Comparison of ENCODE assay signal across 27 mouse cellular contexts in the genomic region with DNA sequence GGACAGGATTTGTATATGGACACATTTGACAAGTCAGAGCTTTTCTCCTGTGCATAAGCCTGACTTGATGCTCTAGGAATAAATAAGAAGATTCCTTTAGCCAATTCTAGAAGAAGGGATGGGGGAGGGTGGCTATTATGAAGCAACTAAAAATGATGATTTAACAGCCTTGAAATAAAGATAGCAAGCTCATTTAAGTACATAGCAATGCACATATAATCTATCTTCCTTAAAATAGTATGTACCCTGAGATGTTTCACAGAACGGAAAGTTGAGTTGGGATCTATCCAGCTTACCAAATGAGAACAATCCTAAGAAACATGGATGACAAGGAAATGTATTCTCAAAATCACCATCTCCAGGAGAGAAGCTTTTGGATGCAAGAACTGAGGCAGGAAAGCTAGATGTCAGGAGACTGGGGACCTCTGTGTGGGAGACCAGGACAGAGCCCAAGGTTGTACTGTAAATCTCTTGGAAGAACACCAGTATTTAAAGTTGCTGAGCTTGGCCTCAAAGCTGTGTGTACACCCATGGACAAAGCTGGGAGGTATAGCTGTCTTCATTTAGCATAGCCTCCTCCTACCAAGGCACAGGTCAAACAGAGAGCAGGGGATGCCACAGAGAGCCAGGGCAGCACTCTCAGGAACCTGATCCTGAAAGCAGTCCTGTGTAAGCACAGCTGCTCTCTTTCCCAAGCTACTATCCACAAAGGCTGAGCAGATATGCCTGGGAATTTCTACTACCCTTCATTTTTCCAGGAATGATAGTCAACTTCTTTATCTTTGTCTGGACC.
DNase-seq lines count a peak whose midpoint lies in the region; ATAC-seq lines count a peak whose summit lies in the region.
"Had no signal": no experiment of that assay in that cellular context is flagged by ENCODE, and none has a peak within 500 bp of the region (broad histone marks: within the 10 kb centered on the region; RNA-seq: fewer than 3 reads in every experiment).

No protein-coding gene starts in this region.

- H3K4me1 ChIP-seq in kidney, embryonic 14.5 days (ENCODE audit: control insufficient read depth, insufficient read depth, low read length): 0 out of 2 replicates have a peak, but pooled peaks cover 3% of the 10 kb centered on the region
- H3K4me1 ChIP-seq in limb, embryonic 13.5 days: 0 out of 2 replicates have a peak, but pooled peaks cover 17% of the 10 kb centered on the region
- H3K4me1 ChIP-seq in limb, embryonic 10.5 days: peaks cover 16% of the 10 kb centered on the region
- H3K4me1 ChIP-seq in stomach, embryonic 16.5 days (ENCODE audit: control insufficient read depth, insufficient read depth, low read length): peaks cover 5% of the 10 kb centered on the region; the same call in 1 of the 2 replicates
- H3K4me1 ChIP-seq: liver, embryonic 13.5 days; megakaryocyte, embryonic 14.5 days; midbrain, embryonic 12.5 days had no signal

- H3K9ac ChIP-seq in kidney, embryonic 14.5 days (ENCODE audit: low read depth, low read length): no peak overlapping the region
- no peak overlapping the region for H3K9ac ChIP-seq in limb, embryonic 13.5 days
- H3K9ac ChIP-seq in stomach, embryonic 16.5 days (ENCODE audit: low read length): no peak overlapping the region
- H3K9ac ChIP-seq: limb, embryonic 15.5 days; liver, embryonic 13.5 days; midbrain, embryonic 12.5 days had no signal

- H3K4me2 ChIP-seq in kidney, embryonic 14.5 days (replicated peaks; ENCODE audit: low read depth, low read length): no peak overlapping the region
- no peak overlapping the region for H3K4me2 ChIP-seq in limb, embryonic 13.5 days (replicated peaks)
- no peak overlapping the region for H3K4me2 ChIP-seq in stomach, embryonic 16.5 days (ENCODE audit: low read depth, low read length)
- H3K4me2 ChIP-seq: limb, embryonic 15.5 days; liver, embryonic 13.5 days; midbrain, embryonic 12.5 days had no signal

- no peaks in the 10 kb centered on the region for H3K36me3 ChIP-seq in kidney, embryonic 14.5 days (ENCODE audit: control insufficient read depth, insufficient read depth, low read length)
- H3K36me3 ChIP-seq in limb, embryonic 13.5 days: no peaks in the 10 kb centered on the region
- no peaks in the 10 kb centered on the region for H3K36me3 ChIP-seq in limb, embryonic 10.5 days
- H3K36me3 ChIP-seq in stomach, embryonic 16.5 days (ENCODE audit: control insufficient read depth, insufficient read depth, low read length): no peaks in the 10 kb centered on the region
- H3K36me3 ChIP-seq: limb, embryonic 15.5 days; liver, embryonic 13.5 days; midbrain, embryonic 12.5 days had no signal

- 83% methylated on average over 1 of the region's 1 CpGs for whole genome bisulfite sequencing in kidney, embryonic 14.5 days
- 92% methylated on average over 1 of the region's 1 CpGs for WGBS in limb, embryonic 13.5 days
- 98% methylated on average over 1 of the region's 1 CpGs for WGBS in limb, embryonic 10.5 days
- 81% methylated on average over 1 of the region's 1 CpGs for WGBS in stomach, embryonic 16.5 days

- no peak overlapping the region for H3K4me3 ChIP-seq in kidney, embryonic 14.5 days (ENCODE audit: low read length)
- no peak overlapping the region for H3K4me3 ChIP-seq in limb, embryonic 13.5 days
- H3K4me3 ChIP-seq in limb, embryonic 10.5 days: no peak overlapping the region
- H3K4me3 ChIP-seq in stomach, embryonic 16.5 days (replicated peaks; ENCODE audit: low read length): no peak overlapping the region
- H3K4me3 ChIP-seq: left cerebral cortex, adult 2 months; limb, embryonic 15.5 days; liver, embryonic 13.5 days; megakaryocyte, embryonic 14.5 days; midbrain, embryonic 12.5 days had no signal

- no peak overlapping the region for H3K27ac ChIP-seq in kidney, embryonic 14.5 days (ENCODE audit: low read depth, low read length)
- H3K27ac ChIP-seq in limb, embryonic 13.5 days: no peak overlapping the region
- no peak overlapping the region for H3K27ac ChIP-seq in limb, embryonic 10.5 days
- no peak overlapping the region; the same call in 1 of the 2 replicates for H3K27ac ChIP-seq in stomach, embryonic 16.5 days (ENCODE audit: low read length)
- H3K27ac ChIP-seq: left cerebral cortex, adult 2 months; limb, embryonic 15.5 days; liver, embryonic 13.5 days; midbrain, embryonic 12.5 days had no signal

- no peaks in the 10 kb centered on the region for H3K27me3 ChIP-seq in kidney, embryonic 14.5 days (ENCODE audit: control insufficient read depth, insufficient read depth, low read length)
- H3K27me3 ChIP-seq in limb, embryonic 13.5 days: no peaks in the 10 kb centered on the region
- no peaks in the 10 kb centered on the region for H3K27me3 ChIP-seq in limb, embryonic 10.5 days (ENCODE audit: low read depth, poor library complexity, severe bottlenecking)
- no peaks in the 10 kb centered on the region for H3K27me3 ChIP-seq in stomach, embryonic 16.5 days (ENCODE audit: control insufficient read depth, insufficient read depth, low read length)
- H3K27me3 ChIP-seq: limb, embryonic 15.5 days; liver, embryonic 13.5 days; megakaryocyte, embryonic 14.5 days; Patski had no signal

- ATAC-seq in kidney, embryonic 14.5 days (ENCODE audit: low FRiP score, low TSS enrichment): peak; percentile 69
- ATAC-seq in limb, embryonic 13.5 days (ENCODE audit: low FRiP score, low read depth): 0 out of 2 replicates have a peak, but pooled peaks have one; percentile 48
- ATAC-seq in stomach, embryonic 16.5 days (ENCODE audit: insufficient read depth, low FRiP score): peak; percentile 58; the same call in 1 of the 2 replicates
- ATAC-seq: forebrain, embryonic 14.5 days; hindbrain, embryonic 16.5 days; lung, postnatal 0 days; Patski had no signal

- H3K9me3 ChIP-seq in kidney, embryonic 14.5 days (ENCODE audit: control insufficient read depth, low read length): no peaks in the 10 kb centered on the region
- no peaks in the 10 kb centered on the region for H3K9me3 ChIP-seq in limb, embryonic 13.5 days
- no peaks in the 10 kb centered on the region for H3K9me3 ChIP-seq in limb, embryonic 10.5 days (replicated peaks)
- H3K9me3 ChIP-seq in stomach, embryonic 16.5 days (replicated peaks; ENCODE audit: control insufficient read depth, low read length): no peaks in the 10 kb centered on the region
- H3K9me3 ChIP-seq: limb, embryonic 15.5 days; liver, embryonic 13.5 days; megakaryocyte, embryonic 14.5 days; midbrain, embryonic 12.5 days had no signal

- DNase-seq in frontal cortex, adult 2 months (ENCODE audit: extremely low spot score in 1 of 2, low spot score in 1 of 2): peak; percentile 8 to 20
- DNase-seq in frontal cortex, postnatal 25 days (ENCODE audit: low spot score in 2 of 2): no peak
- no peak for DNase-seq in kidney, postnatal 10 days
- no peak for DNase-seq in limb, embryonic 10.5 days (ENCODE audit: low spot score)
- no peak for DNase-seq in urinary bladder, adult 18-20 months (ENCODE audit: low spot score in 2 of 2)
- DNase-seq: adrenal gland, postnatal 14 days; cerebellum, adult 18-20 months; cerebellum, postnatal 10 days; gastrocnemius, postnatal 14 days; heart, postnatal 14 days; kidney, postnatal 25 days; liver, embryonic 13.5 days; lung, adult 18-20 months; lung, postnatal 4 days; thymus, adult 2 months; thymus, postnatal 36 days had no signal

Comparison
In these comparisons a context has a peak if more than half of its experiments do, and no peak if none do; other contexts are left out.
1. DNase-seq: peak in frontal cortex, adult 2 months (2 of 2); none in frontal cortex, postnatal 25 days (0 of 2), kidney, postnatal 10 days (single experiment), limb, embryonic 10.5 days (single experiment) and urinary bladder, adult 18-20 months (0 of 2).
2. Peak in every context shown above with its lines, with median percentiles within 50 percentile points of each other: ATAC-seq.